Mouse (Mus musculus) bone marrow, adult 2 months (tissue): ENCODE measurements around the gene Eapp.
"Not testable (repeated sequence)": the region's sequence is repeated elsewhere in the genome, so short reads cannot be mapped to it uniquely, and the experiment has no call there.

Source experiments
- CTCF ChIP-seq: fragments of 200-500 bp; IDR thresholded peaks from 2 replicates; pipeline ENCODE4 v1.5.1; 2011; ENCODE audit warnings: low read length, control low read depth; ENCODE audit not compliant: control insufficient read depth, insufficient read depth
- POLR2A ChIP-seq: fragments of 200-500 bp; IDR thresholded peaks from 2 replicates; pipeline ENCODE4 v1.6.1; 2011; ENCODE audit warnings: low read depth, mild to moderate bottlenecking, control low read depth, low read length, borderline replicate concordance; ENCODE audit not compliant: control insufficient read depth

DNA sequence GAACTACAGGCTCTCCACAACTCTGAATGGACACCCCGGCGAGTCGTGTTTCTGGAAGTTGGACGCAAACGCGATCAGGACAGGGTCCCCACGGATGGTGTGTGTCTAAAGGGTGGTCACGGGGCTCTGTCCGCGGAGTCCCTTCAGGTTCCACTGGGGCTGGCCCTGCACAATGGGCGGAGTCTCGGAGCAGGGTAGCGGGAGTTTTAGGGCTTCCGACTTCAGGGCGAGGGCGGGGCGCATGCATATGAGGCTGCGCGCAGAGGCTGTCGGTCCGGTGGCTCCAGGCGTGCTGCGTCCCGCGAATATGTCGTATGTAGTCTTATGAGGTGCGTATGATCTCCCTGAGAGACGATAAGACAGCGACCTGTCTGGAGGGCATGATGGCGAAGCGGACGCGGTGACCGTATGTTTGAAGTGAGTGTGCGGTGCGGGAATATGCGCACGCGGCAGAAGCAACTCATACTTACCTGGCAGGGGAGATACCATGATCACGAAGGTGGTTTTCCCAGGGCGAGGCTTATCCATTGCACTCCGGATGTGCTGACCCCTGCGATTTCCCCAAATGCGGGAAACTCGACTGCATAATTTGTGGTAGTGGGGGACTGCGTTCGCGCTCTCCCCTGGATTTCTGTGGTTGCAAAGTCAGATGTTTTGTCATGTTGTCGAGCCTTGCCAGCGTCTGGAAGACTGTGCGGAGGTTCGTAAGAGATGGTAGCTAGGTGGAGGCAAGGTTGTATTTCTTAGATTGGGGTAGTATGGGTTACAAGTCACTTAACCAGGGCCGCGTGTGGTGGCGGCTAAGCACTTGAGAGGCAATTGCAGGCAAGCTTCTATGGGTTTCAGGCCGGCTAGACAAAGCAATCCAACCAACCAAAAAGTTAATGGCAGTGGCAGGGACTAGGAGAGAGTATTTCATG is 33.7 kb upstream of the Eapp start:
- not testable (repeated sequence) for TF ChIP-seq CTCF, POLR2A
